Comparison of ENCODE assay signal across 14 mouse cellular contexts in the genomic region with DNA sequence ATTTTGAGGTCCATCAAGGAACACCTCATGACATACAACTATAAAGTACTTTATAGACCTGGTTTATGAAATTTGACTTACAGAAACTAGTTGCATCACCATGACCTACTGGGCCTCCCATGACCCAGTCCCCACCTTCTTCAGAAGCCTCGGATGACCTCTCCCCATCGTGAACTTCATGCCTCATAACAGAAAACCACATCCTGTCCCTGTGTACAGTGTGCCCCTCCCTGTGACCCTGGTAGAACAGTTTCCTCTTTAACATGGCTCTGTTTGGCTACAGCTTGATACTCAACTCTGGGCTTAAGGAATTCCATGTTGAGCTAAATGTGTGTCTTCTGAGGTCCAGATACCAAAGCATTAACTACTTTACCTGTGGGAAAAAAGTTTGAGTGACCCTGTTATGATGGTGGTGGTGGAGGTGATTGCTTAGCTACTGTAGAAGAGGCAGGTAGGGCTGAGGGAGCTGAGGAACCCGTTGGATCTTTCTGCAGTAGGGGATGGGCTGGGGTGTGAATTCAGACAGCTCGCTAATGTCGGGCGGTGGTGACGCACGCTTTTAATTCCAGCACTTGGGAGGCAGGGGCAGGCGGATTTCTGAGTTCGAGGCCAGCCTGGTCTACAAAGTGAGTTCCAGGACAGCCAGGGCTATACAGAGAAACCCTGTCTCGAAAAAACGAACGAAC. TPM values are rescaled to one million over a fixed set of nuclear protein-coding genes. Genes with fewer than 3 reads are reported as not detected.
DNase-seq lines count a peak whose midpoint lies in the region; ATAC-seq and TF ChIP-seq lines count a peak whose summit lies in the region.
"Had no signal": no experiment of that assay in that cellular context is flagged by ENCODE, and none has a peak within 500 bp of the region (broad histone marks: within the 10 kb centered on the region; RNA-seq: fewer than 3 reads in every experiment).

No protein-coding gene starts in this region.

- peak; percentile 56; the same call in 1 of the 2 replicates for ATAC-seq in liver, embryonic 15.5 days (ENCODE audit: insufficient read depth)
- ATAC-seq in hematopoietic stem cell, adult 5-6 weeks (replicated peaks in 1 of 2; ENCODE audit: insufficient read depth in 1 of 2, low FRiP score in 2 of 2, low TSS enrichment in 1 of 2, low read depth in 1 of 2, poor library complexity in 2 of 2, severe bottlenecking in 2 of 2): peak; percentile 77 to 83; a peak in 3 of 4 replicates
- ATAC-seq in stomach, postnatal 0 days (ENCODE audit: low FRiP score, low TSS enrichment): no peak
- no peak for ATAC-seq in intestine, postnatal 0 days

- no peaks in the 10 kb centered on the region for H3K9me3 ChIP-seq in liver, embryonic 15.5 days (replicated peaks)
- H3K9me3 ChIP-seq in stomach, postnatal 0 days (ENCODE audit: control insufficient read depth, low read length): no peaks in the 10 kb centered on the region
- H3K9me3 ChIP-seq in forebrain, embryonic 10.5 days: no peaks in the 10 kb centered on the region
- H3K9me3 ChIP-seq in intestine, postnatal 0 days (ENCODE audit: control insufficient read depth): no peaks in the 10 kb centered on the region
- H3K9me3 ChIP-seq: neural tube, embryonic 15.5 days had no signal

- H3K4me2 ChIP-seq in liver, embryonic 15.5 days: no peak overlapping the region
- H3K4me2 ChIP-seq in stomach, postnatal 0 days (replicated peaks; ENCODE audit: low read depth): no peak overlapping the region
- no peak overlapping the region for H3K4me2 ChIP-seq in intestine, postnatal 0 days (replicated peaks; ENCODE audit: low read depth)
- H3K4me2 ChIP-seq: neural tube, embryonic 15.5 days had no signal

- no peaks in the 10 kb centered on the region for H3K4me1 ChIP-seq in liver, embryonic 15.5 days (replicated peaks)
- H3K4me1 ChIP-seq in stomach, postnatal 0 days (replicated peaks; ENCODE audit: control insufficient read depth, insufficient read depth): no peaks in the 10 kb centered on the region
- peaks cover 8% of the 10 kb centered on the region for H3K4me1 ChIP-seq in forebrain, embryonic 10.5 days
- no peaks in the 10 kb centered on the region for H3K4me1 ChIP-seq in intestine, postnatal 0 days (replicated peaks; ENCODE audit: control insufficient read depth, insufficient read depth, low read length)

- no peak overlapping the region for H3K27ac ChIP-seq in liver, embryonic 15.5 days (replicated peaks)
- H3K27ac ChIP-seq in stomach, postnatal 0 days (replicated peaks): no peak overlapping the region
- H3K27ac ChIP-seq in forebrain, embryonic 10.5 days: no peak overlapping the region
- no peak overlapping the region for H3K27ac ChIP-seq in intestine, postnatal 0 days (ENCODE audit: low read depth, low read length)
- H3K27ac ChIP-seq: neural tube, embryonic 15.5 days had no signal

- no peak overlapping the region for H3K4me3 ChIP-seq in liver, embryonic 15.5 days (replicated peaks)
- H3K4me3 ChIP-seq in stomach, postnatal 0 days (ENCODE audit: low read depth, low read length): no peak overlapping the region
- no peak overlapping the region for H3K4me3 ChIP-seq in forebrain, embryonic 10.5 days
- no peak overlapping the region for H3K4me3 ChIP-seq in intestine, postnatal 0 days (ENCODE audit: low read depth, low read length)
- H3K4me3 ChIP-seq: neural tube, embryonic 15.5 days had no signal

- TF ChIP-seq EP300 in stomach, postnatal 0 days (optimal IDR thresholded peaks at IDR 0.05): no peak

- H3K9ac ChIP-seq in liver, embryonic 15.5 days: no peak overlapping the region
- no peak overlapping the region for H3K9ac ChIP-seq in stomach, postnatal 0 days (ENCODE audit: low read length)
- H3K9ac ChIP-seq in intestine, postnatal 0 days (ENCODE audit: low read depth, low read length): no peak overlapping the region
- H3K9ac ChIP-seq: neural tube, embryonic 15.5 days had no signal

- H3K36me3 ChIP-seq in liver, embryonic 15.5 days (replicated peaks): no peaks in the 10 kb centered on the region
- H3K36me3 ChIP-seq in stomach, postnatal 0 days (ENCODE audit: control insufficient read depth, insufficient read depth, low read length): no peaks in the 10 kb centered on the region
- no peaks in the 10 kb centered on the region for H3K36me3 ChIP-seq in forebrain, embryonic 10.5 days (replicated peaks)
- no peaks in the 10 kb centered on the region for H3K36me3 ChIP-seq in intestine, postnatal 0 days (ENCODE audit: control insufficient read depth, insufficient read depth)
- H3K36me3 ChIP-seq: G1E; neural tube, embryonic 15.5 days had no signal

- WGBS in liver, embryonic 15.5 days (ENCODE audit: insufficient replicate concordance): 60% methylated on average over 13 of the region's 13 CpGs
- 87% methylated on average over 11 of the region's 13 CpGs for WGBS in stomach, postnatal 0 days
- WGBS in forebrain, embryonic 10.5 days: 94% methylated on average over 13 of the region's 13 CpGs
- WGBS in intestine, postnatal 0 days: 87% methylated on average over 12 of the region's 13 CpGs

- no peak for DNase-seq in liver
- peak; percentile 84 to 86 for DNase-seq in natural killer cell, adult 2 months (ENCODE audit: low spot score in 2 of 2)
- DNase-seq in thymus, postnatal 36 days: peak; percentile 65 to 75
- DNase-seq in stomach, postnatal 0 days (ENCODE audit: low spot score): no peak
- DNase-seq in forebrain, embryonic 10.5 days (ENCODE audit: extremely low spot score, low spot score): no peak
- DNase-seq: adrenal gland, postnatal 36 days; cerebellum, adult 9-10 months; heart, postnatal 36 days; kidney, postnatal 36 days had no signal

- no peaks in the 10 kb centered on the region for H3K27me3 ChIP-seq in liver, embryonic 15.5 days
- no peaks in the 10 kb centered on the region for H3K27me3 ChIP-seq in stomach, postnatal 0 days (ENCODE audit: control insufficient read depth, insufficient read depth, low read length)
- no peaks in the 10 kb centered on the region for H3K27me3 ChIP-seq in forebrain, embryonic 10.5 days (ENCODE audit: poor library complexity, severe bottlenecking)
- H3K27me3 ChIP-seq in intestine, postnatal 0 days (replicated peaks; ENCODE audit: control insufficient read depth, insufficient read depth, low read length): no peaks in the 10 kb centered on the region
- H3K27me3 ChIP-seq: neural tube, embryonic 15.5 days had no signal

- no peak for TF ChIP-seq CTCF in stomach, postnatal 0 days (IDR thresholded peaks at IDR 0.05; ENCODE audit: low read depth)
- TF ChIP-seq CTCF in intestine, postnatal 0 days (IDR thresholded peaks at IDR 0.05; ENCODE audit: low read depth): no peak

RNA-seq across cellular contexts. Expression of a gene that starts 58.4 kb away (rescaled TPM):
- 8.3 and 8.4 TPM in 2 replicates for polyA plus RNA-seq in liver, embryonic 15.5 days (2015; fragmentation: Nextera tagmentation; extraction: Ambion mirVana)
- 26.6 and 58.0 TPM in 2 replicates for total RNA-seq in hematopoietic stem cell, adult 5-6 weeks (2017)
- polyA plus RNA-seq in stomach, postnatal 0 days (2015; fragmentation: Nextera tagmentation; extraction: Ambion mirVana): 4.5 and 5.3 TPM in 2 replicates
- polyA plus RNA-seq in forebrain, embryonic 10.5 days (2016; fragmentation: Nextera tagmentation; extraction: Ambion mirVana): 58.2 and 58.9 TPM in 2 replicates
- polyA plus RNA-seq in intestine, postnatal 0 days (2015; fragmentation: Nextera tagmentation; extraction: Ambion mirVana): 3.9 and 4.4 TPM in 2 replicates

Comparison
In these comparisons a context has a peak if more than half of its experiments do, and no peak if none do; other contexts are left out.
1. ATAC-seq: peak in liver, embryonic 15.5 days (single experiment) and hematopoietic stem cell, adult 5-6 weeks (2 of 2); none in stomach, postnatal 0 days (single experiment) and intestine, postnatal 0 days (single experiment).
2. DNase-seq: peak in natural killer cell, adult 2 months (2 of 2) and thymus, postnatal 36 days (2 of 2); none in liver (single experiment), stomach, postnatal 0 days (single experiment) and forebrain, embryonic 10.5 days (single experiment).